Mouse (Mus musculus): ENCODE data around the gene B4galnt1. TPM values are rescaled to one million over a fixed set of nuclear protein-coding genes. Genes with fewer than 3 reads are reported as not detected.

The B4galnt1 gene
- total and polyA plus RNA-seq, 3 experiments = 24.6 to 66.0 (median 65.8) TPM

GRCm38 (mm10) chr10:127173148-127174065 is 8.4 kb downstream of the B4galnt1 start:
- no peaks in the 10 kb centered on the region for H3K79me2 ChIP-seq (ENCODE audit: control insufficient read depth, insufficient read depth, low read length, poor library complexity)
- no peak overlapping the region for H3K9ac ChIP-seq (ENCODE audit: control insufficient read depth, low read depth, low read length, poor library complexity, severe bottlenecking)
- TF ChIP-seq EP300 (IDR thresholded peaks at IDR 0.05; ENCODE audit: low read depth in 1 of 2, low read length in 2 of 2) (no peak), ELF1 (IDR thresholded peaks at IDR 0.05; ENCODE audit: low read depth, low read length) (no peak), SMC3 (IDR thresholded peaks at IDR 0.05; ENCODE audit: low read depth, low read length) (no peak)
- H3K36me3 ChIP-seq (ENCODE audit: control insufficient read depth in 1 of 2, insufficient read depth in 2 of 2, low read length in 2 of 2) = peaks cover 0 to 1% of the 10 kb centered on the region in 2 experiments; a peak in 1 of 4 replicates
- H3K9me3 ChIP-seq (replicated peaks; ENCODE audit: insufficient read depth, low read length) = no peaks in the 10 kb centered on the region
- H3K4me1 ChIP-seq (ENCODE audit: control insufficient read depth in 1 of 2, insufficient read depth in 2 of 2, low read length in 2 of 2) = no peaks in the 10 kb centered on the region
- no peak overlapping the region for H3K27ac ChIP-seq (ENCODE audit: control insufficient read depth, low read depth, low read length)
- no peaks in the 10 kb centered on the region for H3K27me3 ChIP-seq (ENCODE audit: control insufficient read depth in 1 of 2, insufficient read depth in 2 of 2, low read length in 2 of 2)
- H3K4me3 ChIP-seq (ENCODE audit: control insufficient read depth in 1 of 2, insufficient read depth in 1 of 2, low read depth in 2 of 2, low read length in 2 of 2) = no peak overlapping the region
- no peak for DNase-seq (ENCODE audit: low read depth, low spot score)

- H3K4me1 ChIP-seq (ENCODE audit: control insufficient read depth in 1 of 2, insufficient read depth in 2 of 2, low read length in 2 of 2) = no peaks in the 10 kb centered on the region
- H3K36me3 ChIP-seq (ENCODE audit: control insufficient read depth in 1 of 2, insufficient read depth in 2 of 2, low read length in 2 of 2) = peaks cover 0 to 1% of the 10 kb centered on the region in 2 experiments; a peak in 1 of 4 replicates
- H3K9ac ChIP-seq (ENCODE audit: control insufficient read depth, low read depth, low read length, poor library complexity, severe bottlenecking) = no peak overlapping the region
- no peak overlapping the region for H3K27ac ChIP-seq (ENCODE audit: control insufficient read depth, low read depth, low read length)
- H3K9me3 ChIP-seq (replicated peaks; ENCODE audit: insufficient read depth, low read length) = no peaks in the 10 kb centered on the region
- H3K4me3 ChIP-seq (ENCODE audit: control insufficient read depth in 1 of 2, insufficient read depth in 1 of 2, low read depth in 2 of 2, low read length in 2 of 2) = no peak overlapping the region
- DNase-seq (ENCODE audit: low read depth, low spot score) = no peak
- no peaks in the 10 kb centered on the region for H3K27me3 ChIP-seq (ENCODE audit: control insufficient read depth in 1 of 2, insufficient read depth in 2 of 2, low read length in 2 of 2)
- TF ChIP-seq CHD2 (IDR thresholded peaks at IDR 0.05; ENCODE audit: low read length) = no peak
- no peak for TF ChIP-seq CTCF (IDR thresholded peaks at IDR 0.05 in 2 of 3, conservative IDR thresholded peaks at IDR 0.05 in 1 of 3; ENCODE audit: control insufficient read depth in 1 of 3, insufficient read depth in 1 of 3, low read depth in 2 of 3, low read length in 3 of 3, poor library complexity in 1 of 3, severe bottlenecking in 1 of 3)
- TF ChIP-seq SMC3 (IDR thresholded peaks at IDR 0.05; ENCODE audit: low read depth, low read length) = no peak
- no peak for TF ChIP-seq KAT2A (conservative IDR thresholded peaks at IDR 0.05; ENCODE audit: low read depth, low read length)
- no peak for TF ChIP-seq ZC3H11A (IDR thresholded peaks at IDR 0.05; ENCODE audit: low read depth, low read length)
- TF ChIP-seq MXI1 (IDR thresholded peaks at IDR 0.05; ENCODE audit: low read depth, low read length) = no peak
- TF ChIP-seq HCFC1 (IDR thresholded peaks at IDR 0.05; ENCODE audit: low read depth, low read length) = no peak
- TF ChIP-seq ZKSCAN1 (IDR thresholded peaks at IDR 0.05; ENCODE audit: low read depth, low read length) = no peak
- TF ChIP-seq GATA1 (IDR thresholded peaks at IDR 0.05; ENCODE audit: low read depth, low read length) = no peak
- no peak for TF ChIP-seq TCF12 (IDR thresholded peaks at IDR 0.05; ENCODE audit: low read depth, low read length)
- TF ChIP-seq MAZ (IDR thresholded peaks at IDR 0.05; ENCODE audit: low read depth, low read length) = no peak
- TF ChIP-seq GABPA (IDR thresholded peaks at IDR 0.05; ENCODE audit: low read depth, low read length) = no peak
- no peak for TF ChIP-seq JUND (IDR thresholded peaks at IDR 0.05; ENCODE audit: low read depth, low read length)
- TF ChIP-seq RCOR1 (IDR thresholded peaks at IDR 0.05; ENCODE audit: low read depth, low read length) = no peak
- TF ChIP-seq MYB (IDR thresholded peaks at IDR 0.05; ENCODE audit: low read depth, low read length) = no peak
- no peak for TF ChIP-seq BHLHE40 (IDR thresholded peaks at IDR 0.05; ENCODE audit: borderline replicate concordance, low read depth, low read length)
- no peak for TF ChIP-seq NRF1 (IDR thresholded peaks at IDR 0.05; ENCODE audit: insufficient read depth, low read depth, low read length, poor library complexity, severe bottlenecking)
- TF ChIP-seq MYC (IDR thresholded peaks at IDR 0.05; ENCODE audit: low read depth, low read length) = no peak
- TF ChIP-seq RAD21 (IDR thresholded peaks at IDR 0.05; ENCODE audit: low read depth, low read length) = no peak
- no peaks in the 10 kb centered on the region for H3K79me2 ChIP-seq (ENCODE audit: control insufficient read depth, insufficient read depth, low read length, poor library complexity)
These were observed 9.1 kb downstream of the B4galnt1 start for GRCm38 (mm10) chr10:127174170-127174569.

Measured in MEL (cell line).